Mouse (Mus musculus) midbrain, postnatal 0 days (tissue): Measurements from ENCODE around the gene Tsacc. TPM values are rescaled to one million over a fixed set of nuclear protein-coding genes. Genes with fewer than 3 reads are reported as not detected.

Source experiments
- ATAC-seq: fragments of 200-750 bp; cut with Nextera tagmentation; 2 replicates; pipeline ENCODE4 v1.8.0; 2017; ENCODE audit warnings: moderate number of reproducible peaks, mild to moderate bottlenecking, moderate TSS enrichment, moderate library complexity; ENCODE audit not compliant: low FRiP score
- DNase-seq: peaks from one replicate; pipeline ENCODE4 v3.0.0-alpha.2; 2015; ENCODE audit warnings: low spot score
- H3K27ac ChIP-seq: fragments of 300-500 bp; sonication (generic); 2 replicates; pipeline ENCODE4 v1.5.1; 2014; ENCODE audit warnings: low read depth, mild to moderate bottlenecking, low read length, mixed read lengths
- H3K27me3 ChIP-seq: fragments of 300-500 bp; sonication (generic); 2 replicates; pipeline ENCODE4 v1.6.1; 2014; ENCODE audit warnings: low read length, control low read depth, mixed read lengths; ENCODE audit not compliant: insufficient read depth
- H3K36me3 ChIP-seq: fragments of 300-500 bp; sonication (generic); 2 replicates; pipeline ENCODE4 v1.6.1; 2014; ENCODE audit warnings: low read length, control low read depth, mixed read lengths; ENCODE audit not compliant: insufficient read depth
- H3K4me1 ChIP-seq: fragments of 300-500 bp; sonication (generic); 2 replicates; pipeline ENCODE4 v1.6.1; 2014; ENCODE audit warnings: mild to moderate bottlenecking, control low read depth, antibody characterized with exemption, low read length, mixed read lengths; ENCODE audit not compliant: insufficient read depth
- H3K4me2 ChIP-seq: fragments of 300-500 bp; sonication (generic); 2 replicates; pipeline ENCODE4 v1.6.1; 2014; ENCODE audit warnings: low read depth, mild to moderate bottlenecking, low read length, mixed read lengths; ENCODE audit not compliant: poor library complexity, severe bottlenecking
- H3K4me3 ChIP-seq: fragments of 300-500 bp; sonication (generic); 2 replicates; pipeline ENCODE4 v1.5.1; 2014; ENCODE audit warnings: low read depth, mild to moderate bottlenecking, low read length, moderate library complexity
- H3K9ac ChIP-seq: fragments of 300-500 bp; sonication (generic); replicated peaks from 2 replicates; pipeline ENCODE4 v1.6.1; 2014; ENCODE audit warnings: mild to moderate bottlenecking, low read length, moderate library complexity, mixed read lengths; ENCODE audit not compliant: poor library complexity, severe bottlenecking
- H3K9me3 ChIP-seq: fragments of 300-500 bp; sonication (generic); 2 replicates; pipeline ENCODE4 v1.6.1; 2016; ENCODE audit warnings: low read length, control low read depth
- CTCF ChIP-seq: IDR thresholded peaks from 2 replicates; pipeline ENCODE4 v1.5.1; 2016; ENCODE audit warnings: antibody characterized with exemption, mild to moderate bottlenecking
- WGBS: fragments of 180-500 bp; shearing (Covaris S2); extraction: QIAGEN DNeasy Blood & Tissue Kit; methylation state at CpG from one replicate; pipeline ENCODE4 v1.1.7; 2014; 5-methylcytosine and 5-hydroxymethylcytosine counted together
- polyA plus RNA-seq: library from polyadenylated mRNA; unstranded; fragments of >200 nt; fragmentation: Nextera tagmentation; extraction: Ambion mirVana; gene quantifications from 2 replicates; pipeline ENCODE4 v1.2.1, GENCODE M21; 2015
- total RNA-seq: library from RNA; depleted of rRNA; stranded (reverse); fragments of >200 nt; gene quantifications from 2 replicates; pipeline ENCODE4 v1.2.3, GENCODE M21; 2014

Gene Tsacc
- total and polyA plus RNA-seq, 2 experiments from 2014 or later, result 6.2 to 7.9 TPM

GRCm38 (mm10) chr3:88335436-88336053, 38.7 kb upstream of the Tsacc start:
- no peak for DNase-seq

DNA sequence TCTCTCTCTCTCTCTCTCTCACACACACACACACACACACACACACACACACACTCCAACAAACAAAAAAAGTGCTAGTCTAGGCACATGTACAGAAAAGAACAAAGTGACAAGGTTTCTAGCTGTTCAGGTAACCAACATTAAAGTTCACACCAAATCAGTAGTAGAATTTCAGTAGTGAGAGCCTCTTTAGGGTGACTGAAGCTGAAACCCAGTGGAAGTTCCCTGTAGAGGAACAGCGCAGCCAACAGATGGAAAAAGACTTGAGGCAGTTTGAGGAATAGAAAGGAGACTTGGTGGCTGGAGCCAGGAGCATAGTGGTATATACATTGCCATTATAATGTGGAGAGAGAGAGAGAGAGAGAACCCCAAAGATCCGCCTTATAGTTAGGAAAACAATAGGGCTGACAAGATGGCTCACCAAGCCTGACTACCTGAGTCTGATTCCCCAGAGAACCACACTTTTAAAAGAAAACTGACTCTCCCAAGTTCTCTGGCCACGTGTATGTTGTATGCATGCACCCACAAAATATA, 38.2 kb upstream of the Tsacc start:
- ATAC-seq (no peak), DNase-seq (no peak)
- Histone ChIP-seq H3K4me2 (peak overlapping the region; percentile 56), H3K36me3 (no peaks in the 10 kb centered on the region), H3K9ac (peak overlapping the region; percentile 93), H3K9me3 (no peaks in the 10 kb centered on the region), H3K4me3 (peak overlapping the region; percentile 78; the same call in 1 of the 2 replicates), H3K4me1 (peaks cover 9% of the 10 kb centered on the region; the same call in 1 of the 2 replicates), H3K27ac (no peak overlapping the region), H3K27me3 (no peaks in the 10 kb centered on the region)
- 37% methylated on average over 3 of the region's 3 CpGs for WGBS
- TF ChIP-seq CTCF, result no peak

More at GRCm38 (mm10) chr3:88335436-88336053, 38.7 kb upstream of the Tsacc start:
- WGBS, result 2% methylated on average over 27 of the region's 27 CpGs
- Histone ChIP-seq H3K9ac (peak overlapping the region; percentile 93), H3K27me3 (no peaks in the 10 kb centered on the region), H3K4me2 (peak overlapping the region; percentile 56), H3K4me3 (peak overlapping the region; percentile 78), H3K27ac (peak overlapping the region; percentile 90), H3K9me3 (no peaks in the 10 kb centered on the region), H3K4me1 (peaks cover 9% of the 10 kb centered on the region; the same call in 1 of the 2 replicates), H3K36me3 (no peaks in the 10 kb centered on the region)
- ATAC-seq, result peak; percentile 51
- no peak for TF ChIP-seq CTCF

DNA sequence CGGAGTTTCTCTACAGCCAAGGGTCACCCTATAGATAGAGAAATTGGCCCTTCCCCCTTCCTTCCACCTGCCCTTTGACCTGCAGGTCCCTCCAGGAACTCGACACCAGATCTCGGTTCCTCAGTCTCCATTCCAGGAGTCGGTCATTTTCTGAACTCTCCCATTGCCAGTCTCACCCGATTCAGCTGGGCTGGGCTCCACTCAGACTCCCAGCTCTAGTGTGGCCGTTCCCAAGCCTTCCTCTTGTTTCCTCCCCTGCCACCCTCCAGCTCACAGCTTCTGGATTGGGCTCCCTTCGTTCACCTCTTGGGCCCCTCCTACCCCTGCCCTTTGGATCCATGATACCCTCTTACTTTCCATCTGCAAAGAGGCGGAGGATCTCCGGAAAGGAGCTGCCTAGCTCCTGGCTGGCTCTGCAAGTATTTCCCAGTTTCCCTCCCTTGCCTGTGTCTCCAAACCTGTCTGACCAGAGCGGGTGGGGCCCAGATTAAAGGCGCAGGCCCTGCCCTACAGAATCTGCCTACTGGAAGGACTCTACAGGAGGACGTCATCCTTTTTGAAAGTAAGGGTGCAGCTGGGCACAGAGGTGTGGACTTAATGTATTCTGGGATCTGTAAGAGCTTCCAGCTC, 37.3 kb upstream of the Tsacc start:
- H3K9ac ChIP-seq, result no peak overlapping the region; the same call in 1 of the 2 replicates
- H3K27me3 ChIP-seq, result no peaks in the 10 kb centered on the region
- no peak for ATAC-seq
- peaks cover 9% of the 10 kb centered on the region; the same call in 1 of the 2 replicates for H3K4me1 ChIP-seq
- H3K9me3 ChIP-seq, result no peaks in the 10 kb centered on the region
- H3K36me3 ChIP-seq, result peaks cover 8% of the 10 kb centered on the region
- TF ChIP-seq CTCF, result no peak
- no peak overlapping the region for H3K4me3 ChIP-seq
- no peak for DNase-seq
- 63% methylated on average over 12 of the region's 12 CpGs for WGBS
- no peak overlapping the region for H3K4me2 ChIP-seq
- no peak overlapping the region for H3K27ac ChIP-seq

DNA sequence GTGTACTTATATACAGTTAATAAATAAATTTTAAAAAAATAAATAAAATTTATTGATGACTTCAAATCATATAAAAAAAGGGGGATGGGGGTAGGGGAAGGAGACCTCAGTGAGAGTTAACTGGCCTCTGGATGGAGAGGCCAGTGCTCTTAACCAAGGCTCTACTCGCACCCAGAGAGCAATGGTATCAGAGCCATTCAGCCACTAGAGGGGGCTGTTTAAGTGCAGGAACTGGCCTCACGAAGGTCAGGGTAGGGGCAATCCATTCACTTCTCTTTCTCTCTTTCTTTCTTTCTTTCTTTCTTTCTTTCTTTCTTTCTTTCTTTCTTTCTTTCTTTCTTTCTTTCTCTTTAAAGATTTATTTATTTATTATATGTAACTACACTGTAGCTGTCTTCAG, 34.5 kb upstream of the Tsacc start:
- no peaks in the 10 kb centered on the region for H3K27me3 ChIP-seq
- DNase-seq, result no peak

GRCm38 (mm10) chr3:88328956-88329355, 32.2 kb upstream of the Tsacc start:
- WGBS, result 86% methylated on average over 5 of the region's 5 CpGs
- no peak for TF ChIP-seq CTCF
- H3K36me3 ChIP-seq, result peaks cover 17% of the 10 kb centered on the region

More for the DNA sequence above, 34.5 kb upstream of the Tsacc start:
- H3K27ac ChIP-seq, result no peak overlapping the region
- peak; percentile 56 for TF ChIP-seq CTCF
- peaks cover 3% of the 10 kb centered on the region; the same call in 1 of the 2 replicates for H3K4me1 ChIP-seq
- 32% methylated on average over 2 of the region's 2 CpGs for WGBS
- no peak for ATAC-seq
- no peaks in the 10 kb centered on the region for H3K9me3 ChIP-seq
- peaks cover 17% of the 10 kb centered on the region for H3K36me3 ChIP-seq
- H3K9ac ChIP-seq, result no peak overlapping the region
- H3K4me3 ChIP-seq, result no peak overlapping the region
- no peak overlapping the region for H3K4me2 ChIP-seq

GRCm38 (mm10) chr3:88324951-88325405, 28.2 kb upstream of the Tsacc start, which contains the start of gene Glmp:
Gene Glmp (plus strand): TSS chr3:88325023.
- no peak within 1 kb of the TSS for H3K27ac ChIP-seq
- peak within 1 kb of the TSS; percentile 59 for H3K4me2 ChIP-seq
- TF ChIP-seq CTCF, result no peak
- no peaks in the 10 kb centered on the region for H3K9me3 ChIP-seq
- peak within 1 kb of the TSS; percentile 55 for H3K4me3 ChIP-seq
- ATAC-seq (peak; percentile 78; the same call in 1 of the 2 replicates), DNase-seq (peak; percentile 80)
- H3K36me3 ChIP-seq, result peaks cover 45% of the 10 kb centered on the region
- H3K4me1 ChIP-seq, result peaks cover 6% of the 10 kb centered on the region
- H3K9ac ChIP-seq, result peak within 1 kb of the TSS; percentile 59
- WGBS, result under 1% methylated on average over 10 of the region's 10 CpGs
- H3K27me3 ChIP-seq, result no peaks in the 10 kb centered on the region

More at GRCm38 (mm10) chr3:88328956-88329355, 32.2 kb upstream of the Tsacc start:
- DNase-seq, result no peak
- Histone ChIP-seq H3K4me1 (peaks cover 6% of the 10 kb centered on the region), H3K27me3 (no peaks in the 10 kb centered on the region), H3K27ac (no peak overlapping the region), H3K4me2 (no peak overlapping the region), H3K9ac (no peak overlapping the region), H3K9me3 (no peaks in the 10 kb centered on the region), H3K4me3 (no peak overlapping the region)
- ATAC-seq, result no peak
